Mouse (Mus musculus) ES-CJ7 (cell line): ENCODE data around the gene Rnaseh2b.

Experiments
- DNase-seq: peaks from one replicate; pipeline ENCODE4 v3.0.0; 2011; ENCODE audit warnings: low read depth, low spot score

The Rnaseh2b gene

GRCm38 (mm10) chr14:62311672-62312071, 19.3 kb downstream of the Rnaseh2b start:
- no peak for DNase-seq

DNA sequence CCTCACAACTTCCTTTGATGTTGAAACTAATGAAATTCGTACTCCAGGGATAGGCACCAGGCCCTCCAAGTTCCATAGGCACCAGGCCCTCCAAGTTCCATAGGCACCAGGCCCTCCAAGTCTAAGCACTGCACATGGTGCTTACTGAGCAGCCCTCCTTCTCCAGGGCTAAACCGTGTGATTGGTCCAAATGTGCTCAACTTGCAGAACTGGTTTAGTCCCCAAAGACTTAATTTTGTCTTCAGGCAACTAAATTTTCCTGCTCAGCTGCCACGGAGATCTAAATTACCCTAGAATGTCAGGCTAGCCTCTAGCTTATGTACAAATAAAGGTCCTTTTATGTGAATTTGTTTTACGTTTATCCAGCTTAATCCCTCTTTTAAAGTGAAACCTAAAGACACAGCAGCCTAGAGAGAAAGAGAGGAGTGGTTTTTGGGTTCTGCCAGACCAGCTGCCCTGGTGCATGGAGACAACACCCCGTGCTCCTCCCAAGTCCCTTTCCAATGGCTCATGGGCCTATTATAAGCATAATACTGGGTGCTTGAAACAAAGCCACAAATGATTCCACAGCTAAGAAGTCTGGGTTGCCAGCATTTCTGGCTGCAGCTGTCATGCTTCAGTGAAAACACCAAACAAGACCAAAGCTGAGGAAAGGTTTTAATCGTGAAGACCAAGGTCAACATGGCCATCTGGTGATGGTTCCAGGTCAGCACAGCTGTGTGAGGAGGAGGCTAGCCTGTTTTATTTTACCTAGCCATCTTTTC, 30.4 kb downstream of the Rnaseh2b start:
- no peak for DNase-seq

GRCm38 (mm10) chr14:62323457-62323856, 31.1 kb downstream of the Rnaseh2b start:
- DNase-seq, result no peak

DNA sequence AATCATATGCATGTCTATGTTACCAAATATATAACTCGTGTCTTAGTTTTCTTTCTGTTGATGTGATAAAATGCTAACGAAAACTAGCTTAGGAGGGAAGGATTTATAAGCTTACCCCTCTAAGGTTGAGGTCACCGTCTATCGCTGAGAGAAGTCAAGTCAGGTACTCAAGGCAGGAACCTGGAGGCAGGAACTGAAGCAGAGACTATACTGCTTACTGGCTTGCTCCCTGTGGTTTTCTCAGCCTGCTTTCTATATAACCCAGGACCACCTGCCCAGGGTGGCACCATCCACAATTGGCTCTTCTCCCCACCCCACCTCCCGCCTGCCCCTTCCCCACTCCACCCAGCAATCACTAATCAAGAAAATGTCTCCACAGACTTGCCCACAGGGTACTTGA, 32.6 kb downstream of the Rnaseh2b start:
- no peak for DNase-seq

DNA sequence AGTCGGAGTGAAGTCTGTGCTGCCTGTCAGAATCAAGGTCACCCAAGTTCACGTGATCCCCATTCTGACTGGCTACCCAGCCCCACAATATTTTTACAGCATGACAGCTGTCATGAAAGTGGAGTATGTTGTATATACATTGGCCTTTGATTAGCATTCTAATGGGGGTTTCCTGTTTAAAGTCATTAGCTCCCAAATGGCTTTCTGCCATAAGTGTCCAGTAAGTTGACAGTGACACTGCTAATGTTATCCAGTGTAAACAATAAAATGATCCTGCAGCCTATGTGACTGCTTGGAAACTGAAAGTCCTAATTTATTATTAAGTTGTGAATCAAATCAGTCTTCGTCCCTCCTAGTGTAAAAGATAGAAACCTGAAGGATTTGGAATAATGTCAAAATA, 33.6 kb downstream of the Rnaseh2b start:
- DNase-seq, result no peak

GRCm38 (mm10) chr14:62327171-62327570, 34.8 kb downstream of the Rnaseh2b start:
- no peak for DNase-seq

- DNase-seq, result peak; percentile 12
Measured at GRCm38 (mm10) chr14:62328606-62329005, 36.2 kb downstream of the Rnaseh2b start.

GRCm38 (mm10) chr14:62329631-62330030, 37.2 kb downstream of the Rnaseh2b start:
- DNase-seq, result no peak

- peak; percentile 80 for DNase-seq
Measured at GRCm38 (mm10) chr14:62331457-62331856, 39.1 kb downstream of the Rnaseh2b start.

DNA sequence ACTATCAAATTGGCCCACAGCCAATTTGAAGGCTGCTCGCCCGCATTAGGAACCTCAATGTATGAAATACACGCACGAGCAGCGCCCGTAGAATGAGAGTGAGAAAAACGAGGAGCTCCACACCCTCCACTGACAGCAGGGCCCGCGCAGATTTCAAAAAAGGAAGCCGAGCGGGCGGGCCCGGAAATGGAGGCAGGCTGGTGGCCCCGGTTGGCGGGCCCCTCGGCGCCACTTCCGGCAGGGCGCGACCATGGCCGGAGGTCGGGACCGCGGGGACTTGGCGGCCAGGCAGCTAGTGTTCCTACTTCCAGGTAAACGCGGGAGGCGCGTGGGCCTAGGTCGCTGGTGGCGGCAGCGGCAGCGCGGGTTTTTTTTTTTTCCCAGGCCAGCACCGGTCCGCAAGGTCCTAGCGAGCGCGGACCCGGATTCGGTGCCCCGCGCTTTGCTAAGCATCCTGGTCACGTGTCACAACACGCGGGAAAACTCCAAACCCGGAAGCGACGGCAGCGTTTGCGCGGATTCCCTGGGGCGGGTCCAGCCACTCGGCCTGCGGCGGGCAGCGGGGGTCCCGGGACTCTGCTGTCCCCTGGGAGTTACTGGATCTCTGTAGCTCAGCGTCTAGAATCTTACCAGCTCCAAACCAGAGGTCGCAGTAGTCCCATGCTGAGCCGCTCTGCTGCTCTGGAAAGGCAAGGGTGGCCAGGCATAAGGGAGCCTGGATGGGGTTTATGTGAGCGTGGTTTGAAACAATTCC, 39.7 kb downstream of the Rnaseh2b start:
- peak; percentile 82 for DNase-seq

- peak; percentile 84 for DNase-seq
Measured at GRCm38 (mm10) chr14:62333909-62334687, 41.7 kb downstream of the Rnaseh2b start.

DNA sequence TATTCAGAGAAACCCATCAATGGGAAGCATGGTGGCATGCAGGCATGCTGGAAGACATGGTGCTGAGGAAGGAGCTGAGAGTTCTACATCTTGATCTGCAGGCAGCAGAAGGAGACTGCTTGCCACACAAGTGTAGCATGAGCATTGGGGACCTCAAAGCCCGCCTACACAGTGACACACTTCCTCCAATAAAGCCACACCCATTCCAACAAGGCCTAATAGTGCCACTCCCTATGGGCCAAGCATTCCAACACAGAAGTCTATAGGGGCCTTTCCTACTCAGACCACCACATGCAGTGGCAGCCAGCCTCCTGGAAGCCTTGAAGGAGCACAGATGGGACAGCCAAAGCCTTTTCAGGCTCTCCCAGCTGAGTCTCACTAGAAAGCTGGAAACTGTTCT, 46.8 kb downstream of the Rnaseh2b start:
- peak; percentile 52 for DNase-seq

GRCm38 (mm10) chr14:62341887-62342642, 49.7 kb downstream of the Rnaseh2b start:
- peak; percentile 21 for DNase-seq

DNA sequence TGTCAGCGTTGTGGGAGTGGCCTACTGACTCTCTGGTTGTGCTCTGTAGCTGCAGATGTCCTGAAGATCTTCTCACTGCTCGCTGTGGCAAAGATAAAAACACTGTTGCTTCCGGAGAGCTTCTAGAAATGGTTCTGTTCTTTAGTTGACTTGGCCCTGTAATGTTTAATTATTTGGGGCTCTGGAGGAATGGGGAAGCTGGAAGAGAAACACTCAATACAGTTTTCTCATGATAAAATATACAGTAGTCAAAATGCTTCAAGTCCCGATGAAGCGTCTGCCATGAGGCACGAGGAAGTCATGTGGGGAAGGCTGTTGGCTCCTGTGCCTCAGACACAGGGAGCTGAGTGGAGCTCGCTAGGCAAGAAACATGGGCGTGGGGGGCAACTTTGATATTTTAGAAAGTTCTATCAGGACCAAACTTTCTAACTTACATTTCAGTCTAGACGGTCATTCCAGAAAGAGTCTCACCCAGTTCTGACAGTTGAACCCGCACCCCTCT, 50.3 kb downstream of the Rnaseh2b start:
- peak; percentile 31 for DNase-seq

- no peak for DNase-seq
Measured at GRCm38 (mm10) chr14:62346570-62346969, 54.2 kb downstream of the Rnaseh2b start.

- no peak for DNase-seq
Measured at GRCm38 (mm10) chr14:62347103-62347502, 54.7 kb downstream of the Rnaseh2b start.

DNA sequence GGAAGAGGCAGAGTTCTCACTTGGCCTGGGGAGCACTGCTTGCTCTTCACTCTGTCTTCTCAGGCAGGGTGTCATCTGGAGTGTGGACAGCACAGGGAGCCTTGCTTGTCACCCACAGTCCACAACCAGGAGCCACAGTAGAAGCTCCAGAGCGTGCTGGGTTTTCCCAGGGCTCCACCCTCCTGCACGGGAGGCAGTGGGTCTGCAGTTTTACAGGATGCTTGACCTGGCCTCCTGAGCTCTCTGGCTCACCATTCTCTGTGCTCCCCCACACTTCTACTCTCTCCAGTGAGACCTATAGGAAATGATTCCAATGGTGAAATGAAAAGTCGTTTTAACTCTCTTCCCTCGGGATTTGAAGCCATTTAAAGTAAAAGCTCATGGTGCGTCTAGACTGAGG, 57.4 kb downstream of the Rnaseh2b start:
- no peak for DNase-seq

DNA sequence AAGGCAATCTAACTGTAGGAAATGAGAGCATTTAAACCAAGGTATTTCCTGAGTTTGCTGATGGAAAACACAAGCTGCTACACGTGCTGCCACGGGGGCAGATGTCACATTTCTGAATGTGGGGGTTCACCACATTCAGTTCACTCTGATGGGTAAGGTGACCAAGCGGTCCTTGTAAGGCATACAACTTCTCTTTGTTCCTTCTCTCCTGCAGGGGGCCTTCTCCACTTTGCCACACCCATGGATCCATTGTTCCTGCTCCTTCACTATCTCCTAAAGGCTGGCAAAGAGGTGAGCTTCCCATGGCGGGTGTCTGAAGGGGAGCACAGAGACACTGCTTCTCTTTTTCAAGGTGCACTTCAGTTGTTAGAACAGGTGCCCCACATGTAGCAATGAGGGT, 57.8 kb downstream of the Rnaseh2b start:
- DNase-seq, result peak; percentile 32

DNA sequence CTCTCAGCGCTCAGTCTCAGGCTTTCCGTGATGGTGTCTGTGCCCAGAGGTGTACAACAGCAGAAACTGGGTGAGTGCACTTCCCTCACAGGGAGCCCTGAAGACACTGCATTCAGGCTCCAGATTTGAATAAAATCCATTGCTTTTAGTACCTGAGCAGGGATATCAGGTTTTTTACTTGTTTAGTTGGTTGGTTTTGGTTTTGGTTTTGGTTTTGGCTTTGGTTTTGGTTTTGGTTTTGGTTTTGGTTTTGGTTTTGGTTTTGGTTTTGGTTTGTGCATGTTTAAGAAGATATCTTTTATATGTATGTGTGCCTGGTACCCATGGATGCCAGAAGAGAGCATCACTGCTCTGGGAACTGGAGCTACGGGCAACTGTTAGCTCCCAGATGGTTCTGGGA, 58.5 kb downstream of the Rnaseh2b start:
- DNase-seq, result no peak

GRCm38 (mm10) chr14:62353372-62353771, 61.0 kb downstream of the Rnaseh2b start:
- DNase-seq, result no peak

DNA sequence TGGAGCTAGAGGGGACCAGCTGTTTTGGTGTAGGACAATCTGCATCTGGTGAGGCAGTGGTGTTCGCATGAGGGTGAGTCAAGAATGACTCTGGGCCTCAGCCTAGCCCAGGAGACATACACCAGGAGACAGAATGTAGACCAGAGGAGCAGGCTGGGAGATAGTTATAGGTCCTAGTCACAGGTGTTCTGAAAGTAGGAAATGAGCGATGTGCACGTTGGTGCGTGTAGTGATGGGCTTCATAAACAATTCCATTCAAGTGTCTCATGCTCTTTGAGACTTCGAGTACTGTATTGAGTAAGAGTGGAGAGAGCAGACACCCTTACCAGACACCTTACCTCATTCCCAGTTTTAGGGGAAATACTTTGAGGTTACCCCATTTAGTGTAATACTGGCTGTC, 61.4 kb downstream of the Rnaseh2b start:
- DNase-seq, result no peak
